Mouse (Mus musculus) 416B (cell line): ENCODE results near the gene Lemd2.
A peak's percentile ranks its signal among the peaks of the same experiment; 100 is the strongest.
"Not testable (repeated sequence)": the region's sequence is repeated elsewhere in the genome, so short reads cannot be mapped to it uniquely, and the experiment has no call there.

Source experiments
- DNase-seq: peaks from one replicate; pipeline ENCODE4 v3.0.0; 2011; ENCODE audit warnings: low read depth

The Lemd2 gene

GRCm38 (mm10) chr17:27204075-27204909 is at the start of gene Lemd2:
Gene Lemd2, minus strand, starts transcription at chr17:27204469.
- DNase-seq = peak; percentile 89

- no peak for DNase-seq
These were observed 46.9 kb upstream of the Lemd2 start for GRCm38 (mm10) chr17:27251150-27251549.

DNA sequence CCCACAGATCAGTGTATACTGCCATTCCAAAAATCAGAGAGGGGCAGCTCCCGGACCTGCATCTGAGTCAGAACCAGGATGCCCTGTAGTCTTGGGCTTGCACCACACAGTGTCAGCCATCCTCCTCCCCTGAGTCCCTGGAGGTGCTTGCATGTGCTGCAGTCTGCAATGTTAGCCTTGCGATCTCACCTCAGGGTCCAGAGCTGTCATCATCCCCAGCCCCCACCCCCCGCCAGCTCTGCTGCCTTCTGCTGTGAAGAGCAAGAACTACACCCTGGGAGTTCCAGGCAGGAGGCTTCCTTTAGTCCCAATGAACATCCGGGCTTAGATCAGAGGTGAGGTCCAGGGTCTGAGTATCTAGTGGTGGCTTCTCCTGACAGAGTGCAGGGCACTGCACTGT is 46.2 kb upstream of the Lemd2 start:
- DNase-seq = no peak

DNA sequence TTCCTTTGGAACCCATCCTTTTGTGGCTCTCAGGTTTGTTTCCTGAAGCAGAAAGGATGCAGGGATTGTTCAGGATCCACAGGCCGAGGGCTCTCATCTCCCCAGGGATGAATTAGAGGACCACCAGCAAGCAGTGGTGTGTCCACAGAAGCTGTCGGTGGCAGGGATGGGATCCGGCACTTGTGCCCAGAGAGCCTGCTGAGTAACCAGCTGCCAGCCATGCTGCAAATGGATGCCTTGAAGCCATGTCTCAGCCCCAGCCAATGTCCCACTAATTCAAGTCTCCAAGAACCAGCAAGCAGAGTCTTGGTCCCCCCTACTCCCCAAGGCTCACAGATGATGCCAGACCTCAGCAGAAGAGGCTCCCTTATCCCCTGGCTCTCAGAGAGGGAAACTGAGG is 44.8 kb upstream of the Lemd2 start:
- no peak for DNase-seq

DNA sequence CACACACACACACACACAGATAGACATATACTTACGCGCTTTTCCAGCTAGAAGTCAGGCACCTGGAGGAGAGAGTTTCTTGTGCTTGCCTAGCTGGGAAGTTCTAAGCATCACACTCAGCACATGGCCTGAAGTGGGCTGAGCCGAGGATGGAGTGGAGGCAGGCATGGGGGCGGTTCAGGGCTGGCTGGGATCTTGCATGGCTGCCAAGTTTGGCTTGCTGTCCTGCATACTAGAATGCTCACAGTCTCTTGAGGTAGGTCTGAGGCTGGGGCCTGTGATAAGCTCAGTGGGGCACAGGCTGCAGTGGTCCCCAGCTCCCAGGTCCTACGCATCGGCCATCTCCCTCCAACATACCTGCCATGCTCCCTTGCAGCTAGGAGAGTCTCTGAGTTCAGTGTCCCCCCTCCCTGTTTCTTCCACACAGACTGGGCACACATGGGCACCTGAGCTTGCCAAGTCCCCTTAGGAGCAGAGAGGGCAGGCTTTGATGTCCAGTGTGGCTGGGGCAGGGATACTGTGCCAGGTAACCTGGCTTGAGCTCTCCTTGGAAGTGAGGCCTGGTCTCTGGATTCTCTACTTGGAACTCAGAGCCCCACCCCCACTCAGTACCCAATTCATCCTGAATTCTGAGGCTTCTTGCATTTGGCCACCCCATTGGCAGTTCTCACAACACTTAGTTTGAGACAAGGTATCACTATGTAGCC is 43.6 kb upstream of the Lemd2 start:
- DNase-seq = no peak

DNA sequence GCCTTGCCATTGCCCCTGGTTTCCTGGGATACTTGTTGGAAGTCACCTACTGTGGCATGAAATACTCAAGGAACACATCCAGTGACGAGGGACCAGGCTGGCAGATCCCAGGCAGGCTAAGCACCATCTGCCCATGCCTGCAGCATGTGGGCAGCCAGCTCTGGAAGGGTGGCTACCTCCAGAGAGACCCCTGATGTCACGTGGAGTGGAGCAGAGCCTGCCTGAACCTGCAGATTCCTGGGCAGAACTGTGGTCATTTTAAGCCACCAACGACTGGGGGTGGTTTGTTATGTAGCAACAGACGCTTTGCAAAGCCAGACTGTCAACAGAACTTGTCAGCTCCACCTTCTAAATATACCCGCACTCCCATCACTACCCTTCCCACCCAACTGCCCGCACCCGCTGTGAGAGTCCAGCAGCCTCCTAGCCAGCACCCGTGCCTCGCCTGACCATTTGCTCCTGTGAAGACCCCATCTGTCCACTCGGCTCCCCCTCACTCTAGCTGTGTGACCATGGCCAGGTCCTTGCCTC is 41.6 kb upstream of the Lemd2 start:
- DNase-seq = no peak

- no peak for DNase-seq
These were observed 40.6 kb upstream of the Lemd2 start for GRCm38 (mm10) chr17:27244912-27245311.

- DNase-seq = no peak
These were observed 38.2 kb upstream of the Lemd2 start for GRCm38 (mm10) chr17:27242194-27243189.

DNA sequence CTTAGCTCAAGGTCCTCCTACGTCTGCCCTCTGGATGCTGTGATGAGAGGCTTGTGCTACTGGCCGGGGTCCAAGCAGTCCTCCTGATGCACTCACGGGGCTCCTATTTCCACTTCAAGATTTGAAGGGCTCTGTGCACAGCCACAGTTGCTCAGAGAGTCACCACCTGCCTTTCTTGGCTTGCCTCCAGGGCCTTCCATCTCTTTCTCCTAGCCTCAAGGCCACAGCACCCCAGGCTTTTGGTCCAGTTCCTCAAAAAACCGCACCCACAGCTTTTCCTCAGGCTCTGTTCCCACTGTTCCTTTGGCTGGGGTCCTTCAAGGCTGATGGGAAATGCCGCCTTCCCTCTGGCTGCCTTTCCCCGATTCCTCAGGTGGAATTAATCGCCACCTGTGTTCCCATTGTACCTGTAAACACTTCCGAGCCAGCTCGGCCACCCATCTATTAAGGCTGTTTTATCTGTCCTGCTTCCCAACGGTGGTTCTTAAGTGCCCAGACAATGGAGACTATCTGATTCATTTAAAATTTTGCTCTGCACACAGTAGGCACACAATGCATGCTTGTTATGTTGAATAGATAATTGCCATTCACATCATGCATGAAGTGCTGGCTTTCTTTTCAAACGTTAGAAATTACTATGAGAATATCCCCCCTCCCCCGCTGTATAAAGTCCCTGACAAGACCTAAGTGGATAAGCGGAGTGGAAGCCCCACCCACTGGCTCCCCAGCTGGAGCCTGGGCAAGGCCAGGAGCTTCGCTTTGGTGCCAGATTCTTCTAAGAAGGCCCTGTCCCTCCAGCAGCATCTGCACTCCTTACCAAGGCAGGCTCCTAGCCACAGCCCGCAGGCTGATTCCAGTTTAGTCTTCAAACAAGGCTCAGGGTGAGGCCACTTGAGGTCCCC is 36.5 kb upstream of the Lemd2 start:
- DNase-seq = no peak

GRCm38 (mm10) chr17:27239941-27240340 is 35.7 kb upstream of the Lemd2 start:
- no peak for DNase-seq

DNA sequence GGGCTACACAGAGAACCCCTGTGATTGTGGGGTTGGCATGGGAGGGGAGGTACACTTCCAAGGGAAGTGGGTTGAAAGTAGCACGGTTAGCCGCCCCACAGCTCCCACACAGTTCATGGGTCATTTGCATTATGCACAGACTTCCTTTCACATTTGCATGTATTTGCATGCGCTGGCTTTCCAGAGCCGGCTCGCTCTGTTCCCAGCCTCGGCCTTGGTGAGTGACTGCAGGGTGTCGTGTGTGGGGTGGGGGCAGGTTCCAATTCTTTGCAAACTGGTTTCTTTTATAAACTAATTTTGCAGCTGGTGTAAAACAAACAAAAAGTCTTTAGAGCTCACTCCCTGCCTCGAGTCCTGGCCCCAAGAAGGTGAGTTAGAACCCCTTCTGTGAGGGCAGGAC is 34.4 kb upstream of the Lemd2 start:
- no peak for DNase-seq

GRCm38 (mm10) chr17:27237731-27238130 is 33.5 kb upstream of the Lemd2 start:
- DNase-seq = peak; percentile 16

DNA sequence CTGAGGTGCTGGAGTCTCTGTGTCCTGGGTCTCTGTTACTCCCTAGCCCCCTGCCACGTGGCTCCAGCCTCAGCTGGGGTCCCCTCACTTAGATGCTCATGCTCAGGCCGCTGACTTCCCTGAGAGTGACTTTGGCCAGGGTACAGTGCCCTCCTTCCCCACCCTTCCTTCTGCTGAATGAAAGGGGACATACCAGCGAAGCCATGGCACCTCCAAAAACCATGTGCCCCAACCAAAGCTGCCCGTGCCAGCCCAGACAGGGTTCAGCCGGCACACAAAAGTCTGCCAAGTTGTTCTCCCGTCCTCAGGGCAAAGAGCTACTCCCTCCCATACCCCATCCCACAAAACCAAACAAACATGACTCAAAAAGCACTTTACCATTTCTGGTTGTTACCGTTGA is 29.0 kb upstream of the Lemd2 start:
- DNase-seq = no peak

- no peak for DNase-seq
These were observed 27.9 kb upstream of the Lemd2 start for GRCm38 (mm10) chr17:27232176-27232575.

DNA sequence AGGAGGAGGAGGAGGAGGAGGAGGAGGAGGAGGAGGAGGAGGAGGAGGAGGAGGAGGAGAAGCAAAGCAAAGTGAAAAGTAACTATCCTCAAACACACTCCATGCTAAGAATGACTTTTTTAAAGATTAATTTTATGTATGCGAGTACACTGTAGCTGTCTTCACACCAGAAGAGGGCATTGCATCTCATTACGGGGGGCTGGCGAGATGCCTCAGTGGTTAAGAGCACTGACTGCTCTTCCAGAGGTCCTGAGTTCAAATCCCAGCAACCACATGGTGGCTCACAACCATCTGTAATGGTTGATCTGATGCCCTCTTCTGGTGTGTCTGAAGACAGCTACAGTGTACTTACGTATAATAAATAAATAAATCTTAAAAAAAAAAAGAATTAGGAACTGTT is 27.3 kb upstream of the Lemd2 start:
- not testable (repeated sequence) for DNase-seq

- DNase-seq = no peak
These were observed 26.9 kb upstream of the Lemd2 start for GRCm38 (mm10) chr17:27231146-27231503.

DNA sequence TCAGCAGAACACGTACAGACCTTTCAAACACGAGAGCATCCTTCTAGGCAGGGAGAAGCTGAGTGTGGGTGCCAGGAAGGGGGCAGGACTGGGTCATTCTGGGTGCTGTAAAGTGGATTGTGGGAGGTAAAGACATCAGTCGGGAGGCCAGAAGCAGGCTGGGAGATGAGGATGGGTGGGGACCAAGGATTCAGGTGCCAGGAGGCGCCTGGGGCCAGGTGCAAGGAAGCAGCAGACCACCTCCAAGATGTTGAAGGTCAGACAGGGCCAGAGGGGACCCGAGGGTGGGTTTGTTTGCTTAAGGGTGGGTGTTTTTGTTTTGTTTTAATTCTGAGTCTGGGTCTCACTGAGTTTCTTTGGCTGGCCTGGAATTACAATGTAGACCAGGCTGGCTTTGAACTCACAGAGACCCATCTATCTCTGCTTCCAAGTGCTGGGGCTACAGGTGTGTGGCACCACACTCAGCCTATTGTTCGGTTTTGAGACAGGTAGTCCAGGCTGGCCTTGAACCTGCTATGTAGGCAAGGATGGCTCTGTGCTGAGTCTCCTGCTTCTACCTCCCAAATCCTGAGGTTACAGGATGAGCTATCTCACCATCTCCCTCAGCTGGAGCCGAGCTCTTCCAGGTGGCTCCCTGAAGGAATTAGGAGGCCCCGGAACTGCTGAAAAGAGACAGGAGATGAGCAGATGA is 26.3 kb upstream of the Lemd2 start:
- no peak for DNase-seq

- no peak for DNase-seq
These were observed 25.6 kb upstream of the Lemd2 start for GRCm38 (mm10) chr17:27229710-27230454.

DNA sequence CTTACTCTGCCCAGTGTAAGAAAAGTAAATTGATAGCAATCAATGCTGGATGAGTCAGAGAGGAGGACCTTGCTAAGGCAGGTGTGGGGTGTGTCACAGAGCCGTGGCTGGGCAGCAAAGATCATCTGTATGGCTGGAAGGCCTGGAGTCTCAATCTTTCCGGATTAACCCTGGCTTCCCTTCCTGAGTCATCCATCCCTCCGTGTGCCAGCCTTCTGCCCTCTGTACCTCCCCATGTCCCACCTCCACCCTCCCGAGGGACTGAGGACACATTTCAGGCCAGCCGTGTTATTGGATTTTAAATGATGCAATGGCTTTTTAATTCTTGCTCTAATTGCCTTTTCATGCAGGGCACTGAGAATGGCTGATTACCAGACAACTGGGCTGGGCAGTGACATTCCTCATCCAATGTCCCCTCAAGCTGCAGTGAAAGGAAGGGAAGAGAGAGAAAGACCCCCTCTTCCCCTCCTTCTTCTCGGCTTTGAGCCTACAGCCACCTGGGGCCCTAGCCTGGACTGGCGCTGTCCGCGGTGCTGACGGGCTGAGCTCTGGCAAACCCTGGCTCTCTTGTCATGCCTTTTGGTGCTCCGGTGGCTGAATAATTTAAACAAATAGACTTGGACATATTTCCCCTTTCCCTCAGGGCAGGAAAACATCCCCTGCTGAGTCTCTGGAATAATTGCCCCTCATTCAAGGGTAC is 24.1 kb upstream of the Lemd2 start:
- peak; percentile 29 for DNase-seq
